Mouse (Mus musculus): ENCODE measurements around the gene Ccdc93. TPM values are rescaled to one million over a fixed set of nuclear protein-coding genes. Genes with fewer than 3 reads are reported as not detected.

The Ccdc93 gene
- polyA plus RNA-seq, 1 experiment = 0.06 TPM

DNA sequence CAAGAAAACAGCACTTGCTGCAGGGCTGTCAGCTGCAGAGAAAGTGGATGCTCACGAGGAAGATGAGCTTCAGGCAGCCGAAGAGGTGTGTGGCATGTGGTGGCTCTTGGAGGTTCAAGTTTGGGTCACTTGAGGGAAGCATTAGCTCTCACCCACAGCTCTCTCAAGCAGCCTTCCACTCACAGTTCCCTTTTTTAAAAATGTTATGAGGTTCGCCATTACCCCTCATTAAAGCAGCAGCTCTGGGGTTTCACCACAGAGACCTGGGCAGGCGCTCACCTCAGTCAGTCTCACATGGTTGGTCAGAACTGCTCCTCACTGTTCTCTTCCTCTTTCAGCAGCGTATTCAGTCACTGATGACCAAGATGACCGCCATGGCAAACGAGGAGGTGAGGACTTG lies 31.0 kb downstream of the Ccdc93 start:
- Histone ChIP-seq H3K9me3 (ENCODE audit: control insufficient read depth, low read length) (no peaks in the 10 kb centered on the region), H3K36me3 (ENCODE audit: control insufficient read depth) (peaks cover 26% of the 10 kb centered on the region), H3K27me3 (ENCODE audit: control insufficient read depth) (no peaks in the 10 kb centered on the region), H3K4me3 (replicated peaks) (no peak overlapping the region), H3K4me1 (ENCODE audit: control insufficient read depth) (no peaks in the 10 kb centered on the region)
- no peak for TF ChIP-seq GATA1 (IDR thresholded peaks at IDR 0.05; ENCODE audit: low read length)
- no peak for TF ChIP-seq TAL1 (IDR thresholded peaks at IDR 0.05; ENCODE audit: low read length)

DNA sequence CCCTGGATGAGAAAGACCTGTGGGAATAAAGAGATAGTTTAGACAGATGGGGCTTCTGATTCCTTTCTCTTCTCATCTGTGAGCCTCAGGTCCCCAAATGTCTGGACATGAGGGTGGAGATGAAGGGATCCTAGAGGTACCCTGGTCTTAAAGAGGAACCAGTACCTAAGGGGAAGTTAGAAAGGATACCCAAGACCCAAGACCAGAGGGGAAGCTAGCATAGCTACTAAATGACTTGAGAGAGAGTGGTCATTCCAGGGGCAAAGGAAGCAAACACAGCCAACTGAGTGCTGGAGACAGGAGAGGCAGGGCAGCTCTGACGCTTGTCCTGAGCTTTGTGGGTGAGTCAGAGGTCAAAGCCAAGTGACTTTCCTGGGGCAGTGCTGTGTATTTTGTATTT lies 31.8 kb downstream of the Ccdc93 start:
- no peak for TF ChIP-seq TAL1 (IDR thresholded peaks at IDR 0.05; ENCODE audit: low read length)
- TF ChIP-seq GATA1 (IDR thresholded peaks at IDR 0.05; ENCODE audit: low read length) = no peak
- H3K27me3 ChIP-seq (ENCODE audit: control insufficient read depth) = no peaks in the 10 kb centered on the region
- H3K9me3 ChIP-seq (ENCODE audit: control insufficient read depth, low read length) = no peaks in the 10 kb centered on the region
- H3K4me1 ChIP-seq (ENCODE audit: control insufficient read depth) = no peaks in the 10 kb centered on the region
- H3K36me3 ChIP-seq (ENCODE audit: control insufficient read depth) = peaks cover 30% of the 10 kb centered on the region
- no peak overlapping the region for H3K4me3 ChIP-seq (replicated peaks)

DNA sequence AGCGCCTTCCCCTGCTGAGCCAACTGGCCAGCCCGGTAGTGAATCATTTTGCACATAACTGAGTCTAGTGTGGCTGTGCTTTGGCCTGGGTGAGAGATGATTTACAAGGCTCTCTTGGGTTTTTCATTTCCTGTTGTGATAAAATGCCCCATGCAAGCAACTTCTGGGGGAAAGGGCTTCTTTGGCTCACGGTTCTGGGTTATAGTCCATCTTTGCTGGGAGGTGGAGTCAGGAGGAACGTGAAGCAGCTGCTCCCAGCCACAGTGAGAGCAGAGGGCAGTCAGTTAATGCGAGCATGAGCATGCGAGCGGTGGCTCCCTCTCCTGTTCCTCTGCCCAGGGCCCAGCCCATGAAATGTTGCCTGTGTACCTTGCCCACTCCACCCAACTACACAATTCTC lies 33.0 kb downstream of the Ccdc93 start:
- Histone ChIP-seq H3K4me1 (ENCODE audit: control insufficient read depth) (no peaks in the 10 kb centered on the region), H3K36me3 (ENCODE audit: control insufficient read depth) (peaks cover 34% of the 10 kb centered on the region), H3K27me3 (ENCODE audit: control insufficient read depth) (no peaks in the 10 kb centered on the region), H3K4me3 (replicated peaks) (no peak overlapping the region), H3K9me3 (ENCODE audit: control insufficient read depth, low read length) (no peaks in the 10 kb centered on the region)
- TF ChIP-seq GATA1 (IDR thresholded peaks at IDR 0.05; ENCODE audit: low read length) (no peak), TAL1 (IDR thresholded peaks at IDR 0.05; ENCODE audit: low read length) (no peak)

DNA sequence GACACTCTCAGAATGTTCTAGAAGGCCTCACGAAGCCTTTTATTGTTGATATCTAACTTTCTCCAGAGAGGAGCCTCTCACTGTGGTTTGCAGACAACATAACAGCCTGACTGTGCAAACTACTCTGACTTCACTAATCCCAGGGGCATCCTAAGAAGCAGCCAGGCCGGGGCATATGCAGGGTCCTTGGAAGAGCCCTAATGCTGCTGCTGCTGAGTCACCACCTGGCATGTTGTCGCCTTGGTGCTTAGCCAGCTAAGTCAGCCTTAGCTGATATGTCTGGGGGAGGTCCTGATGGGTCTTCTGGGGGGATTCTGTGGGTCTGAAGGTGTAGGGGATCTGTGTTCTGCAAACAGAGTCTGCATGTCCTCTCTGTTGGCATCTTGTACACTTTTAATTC lies 35.4 kb downstream of the Ccdc93 start:
- Histone ChIP-seq H3K9me3 (ENCODE audit: control insufficient read depth, low read length) (no peaks in the 10 kb centered on the region), H3K27me3 (ENCODE audit: control insufficient read depth) (no peaks in the 10 kb centered on the region), H3K4me1 (ENCODE audit: control insufficient read depth) (no peaks in the 10 kb centered on the region), H3K4me3 (replicated peaks) (no peak overlapping the region), H3K36me3 (ENCODE audit: control insufficient read depth) (peaks cover 36% of the 10 kb centered on the region)
- TF ChIP-seq GATA1 (IDR thresholded peaks at IDR 0.05; ENCODE audit: low read length) (no peak), TAL1 (IDR thresholded peaks at IDR 0.05; ENCODE audit: low read length) (no peak)

DNA sequence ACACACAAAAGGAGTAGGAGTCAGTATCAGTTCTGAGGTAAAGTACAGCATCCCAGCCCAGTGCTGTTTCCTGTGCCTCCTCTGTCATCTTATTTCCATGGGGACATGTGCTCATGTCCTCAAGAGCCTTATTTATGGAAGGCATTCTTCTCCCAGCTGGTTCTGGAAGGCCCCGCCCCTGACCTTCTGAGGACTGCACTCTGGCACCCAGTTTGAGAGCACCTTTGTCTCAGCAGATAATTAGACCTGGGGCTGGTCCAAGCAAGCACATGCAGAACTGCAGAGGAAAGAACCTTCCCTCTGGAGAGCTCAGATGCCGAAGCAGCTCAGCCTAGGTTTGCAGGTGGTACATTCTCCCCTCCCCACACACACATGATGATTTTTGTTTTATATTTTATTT lies 37.4 kb downstream of the Ccdc93 start:
- Histone ChIP-seq H3K4me3 (replicated peaks) (no peak overlapping the region), H3K4me1 (ENCODE audit: control insufficient read depth) (no peaks in the 10 kb centered on the region), H3K9me3 (ENCODE audit: control insufficient read depth, low read length) (no peaks in the 10 kb centered on the region), H3K27me3 (ENCODE audit: control insufficient read depth) (no peaks in the 10 kb centered on the region), H3K36me3 (ENCODE audit: control insufficient read depth) (peaks cover 21% of the 10 kb centered on the region)
- TF ChIP-seq TAL1 (IDR thresholded peaks at IDR 0.05; ENCODE audit: low read length) (no peak), GATA1 (IDR thresholded peaks at IDR 0.05; ENCODE audit: low read length) (no peak)

DNA sequence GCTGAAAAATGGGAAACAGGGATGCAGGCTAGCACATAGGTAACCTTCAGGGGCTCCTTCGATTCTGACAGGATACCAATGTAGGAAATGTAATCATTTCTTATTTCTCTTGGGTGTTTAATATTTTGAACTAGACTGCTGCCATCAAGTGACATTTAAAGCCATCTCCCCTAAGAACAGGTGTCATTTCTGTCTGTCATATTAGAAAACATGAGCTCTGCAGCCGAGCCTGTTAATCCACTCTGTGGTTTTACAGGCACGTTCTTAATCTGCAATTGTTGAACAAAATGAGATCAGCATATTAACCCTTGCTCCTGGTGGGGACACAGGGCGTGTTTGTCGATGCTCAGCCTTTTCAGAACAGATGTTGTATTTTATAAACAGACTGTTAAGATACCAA lies 40.7 kb downstream of the Ccdc93 start:
- Histone ChIP-seq H3K4me3 (replicated peaks) (no peak overlapping the region), H3K9me3 (ENCODE audit: control insufficient read depth, low read length) (no peaks in the 10 kb centered on the region), H3K36me3 (ENCODE audit: control insufficient read depth) (peaks cover 21% of the 10 kb centered on the region)

DNA sequence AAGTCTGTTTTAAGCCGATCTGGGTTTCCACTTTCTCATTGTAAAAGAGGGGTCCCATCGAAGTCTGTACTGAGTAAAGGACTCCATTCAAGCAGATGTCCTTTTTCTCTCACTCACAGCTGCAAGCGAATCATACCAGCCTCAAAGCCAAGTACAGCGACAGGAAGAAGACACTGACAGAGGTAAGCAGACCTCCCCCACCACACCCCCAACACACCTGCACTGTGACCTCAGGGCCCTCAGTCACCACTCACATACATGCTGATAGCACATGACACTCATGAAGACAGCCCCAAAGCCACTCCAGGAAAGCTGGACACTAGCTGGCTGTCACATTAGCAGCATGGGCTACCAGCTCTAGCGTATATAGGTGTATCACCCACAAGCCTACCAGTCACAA lies 46.9 kb downstream of the Ccdc93 start:
- no peak overlapping the region for H3K4me3 ChIP-seq (replicated peaks)
- no peaks in the 10 kb centered on the region for H3K27me3 ChIP-seq (ENCODE audit: control insufficient read depth)
- TF ChIP-seq TAL1 (IDR thresholded peaks at IDR 0.05; ENCODE audit: low read length) (no peak), GATA1 (IDR thresholded peaks at IDR 0.05; ENCODE audit: low read length) (no peak)
- no peaks in the 10 kb centered on the region for H3K4me1 ChIP-seq (ENCODE audit: control insufficient read depth)
- H3K36me3 ChIP-seq (ENCODE audit: control insufficient read depth) = peaks cover 53% of the 10 kb centered on the region
- no peaks in the 10 kb centered on the region for H3K9me3 ChIP-seq (ENCODE audit: control insufficient read depth, low read length)

More for the DNA sequence above, 40.7 kb downstream of the Ccdc93 start:
- Histone ChIP-seq H3K4me1 (ENCODE audit: control insufficient read depth) (no peaks in the 10 kb centered on the region), H3K27me3 (ENCODE audit: control insufficient read depth) (no peaks in the 10 kb centered on the region)
- no peak for TF ChIP-seq GATA1 (IDR thresholded peaks at IDR 0.05; ENCODE audit: low read length)
- no peak for TF ChIP-seq TAL1 (IDR thresholded peaks at IDR 0.05; ENCODE audit: low read length)

DNA sequence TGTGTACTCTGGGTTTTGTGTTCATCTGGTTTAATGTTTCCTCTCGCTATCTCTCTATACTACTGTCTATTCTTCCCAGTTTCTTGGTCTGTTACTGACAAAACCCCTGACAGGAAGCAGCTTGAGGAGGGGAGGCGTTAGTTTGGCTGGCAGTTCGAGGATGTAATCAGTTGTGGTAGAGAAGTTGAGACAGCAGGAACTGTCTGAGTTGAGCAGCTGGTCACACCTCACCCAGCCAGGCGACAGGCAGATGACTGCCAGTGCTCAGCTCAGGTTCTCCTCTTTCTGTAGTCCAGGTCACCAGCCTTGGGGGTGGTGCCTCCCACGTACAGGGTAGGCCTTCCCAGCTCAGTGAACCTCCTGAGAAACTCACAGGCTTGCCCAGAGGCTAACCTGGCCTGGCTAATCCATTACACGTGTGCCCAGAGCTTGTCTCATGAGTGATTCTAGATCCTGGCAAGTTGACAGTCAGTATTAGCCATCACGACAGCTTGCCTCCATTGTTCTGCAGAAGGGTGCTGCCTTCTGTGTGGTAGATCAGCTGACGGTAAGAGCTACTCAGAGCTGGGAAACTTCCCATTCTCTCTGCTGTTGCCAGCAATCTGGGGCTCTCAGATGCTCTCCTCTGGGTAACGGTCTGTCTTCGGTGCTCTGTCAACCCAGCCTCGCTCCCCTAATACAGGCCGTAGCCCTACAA lies 47.6 kb downstream of the Ccdc93 start:
- Histone ChIP-seq H3K36me3 (ENCODE audit: control insufficient read depth) (peaks cover 57% of the 10 kb centered on the region), H3K9me3 (ENCODE audit: control insufficient read depth, low read length) (no peaks in the 10 kb centered on the region), H3K4me1 (ENCODE audit: control insufficient read depth) (no peaks in the 10 kb centered on the region), H3K27me3 (ENCODE audit: control insufficient read depth) (no peaks in the 10 kb centered on the region), H3K4me3 (replicated peaks) (no peak overlapping the region)
- no peak for TF ChIP-seq TAL1 (IDR thresholded peaks at IDR 0.05; ENCODE audit: low read length)
- no peak for TF ChIP-seq GATA1 (IDR thresholded peaks at IDR 0.05; ENCODE audit: low read length)

DNA sequence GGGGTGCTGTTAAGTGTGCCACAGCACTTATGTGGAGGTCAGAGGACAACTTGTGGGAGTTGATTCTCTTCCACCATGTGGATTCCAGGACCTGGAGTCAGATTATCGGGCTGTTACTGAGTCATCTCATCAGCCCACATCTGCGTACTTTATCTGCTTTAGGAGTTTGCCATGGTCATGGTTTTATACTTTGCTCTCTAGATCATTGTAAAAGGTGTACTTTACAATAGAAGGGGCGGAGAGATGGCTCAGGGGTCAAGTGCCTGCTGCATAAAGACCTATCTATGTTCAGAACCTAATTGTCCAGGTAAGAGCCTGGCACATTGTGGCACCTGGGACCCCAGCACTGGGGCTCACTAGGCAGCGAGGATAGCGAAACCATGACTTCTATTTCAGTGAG lies 48.6 kb downstream of the Ccdc93 start:
- H3K4me3 ChIP-seq (replicated peaks) = no peak overlapping the region
- H3K27me3 ChIP-seq (ENCODE audit: control insufficient read depth) = no peaks in the 10 kb centered on the region
- H3K36me3 ChIP-seq (ENCODE audit: control insufficient read depth) = peaks cover 57% of the 10 kb centered on the region
- H3K4me1 ChIP-seq (ENCODE audit: control insufficient read depth) = no peaks in the 10 kb centered on the region
- H3K9me3 ChIP-seq (ENCODE audit: control insufficient read depth, low read length) = no peaks in the 10 kb centered on the region
- TF ChIP-seq TAL1 (IDR thresholded peaks at IDR 0.05; ENCODE audit: low read length) (no peak), GATA1 (IDR thresholded peaks at IDR 0.05; ENCODE audit: low read length) (no peak)

DNA sequence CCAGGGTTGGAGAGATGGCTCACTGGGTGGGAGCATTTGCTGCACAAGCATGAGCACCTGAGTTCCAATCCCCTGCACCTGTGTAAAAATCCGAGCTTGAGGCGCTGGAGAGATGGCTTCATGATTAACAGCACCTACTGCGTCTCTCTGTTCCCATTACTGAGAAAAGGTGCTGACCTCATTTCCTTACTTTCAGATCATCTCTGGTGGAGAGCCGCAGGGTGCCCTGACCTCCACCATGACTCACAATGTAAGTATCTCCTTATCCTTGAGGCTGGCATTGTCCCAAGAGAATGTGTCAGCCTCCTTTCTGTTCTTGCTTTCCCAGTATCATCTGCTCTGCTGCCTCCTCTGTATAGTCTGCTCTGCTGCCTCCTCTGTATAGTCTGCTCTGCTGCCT lies 52.2 kb downstream of the Ccdc93 start:
- no peaks in the 10 kb centered on the region for H3K4me1 ChIP-seq (ENCODE audit: control insufficient read depth)
- H3K9me3 ChIP-seq (ENCODE audit: control insufficient read depth, low read length) = no peaks in the 10 kb centered on the region
- H3K4me3 ChIP-seq (replicated peaks) = no peak overlapping the region
- TF ChIP-seq TAL1 (IDR thresholded peaks at IDR 0.05; ENCODE audit: low read length) = no peak
- no peak for TF ChIP-seq GATA1 (IDR thresholded peaks at IDR 0.05; ENCODE audit: low read length)
- H3K36me3 ChIP-seq (ENCODE audit: control insufficient read depth) = peaks cover 52% of the 10 kb centered on the region
- H3K27me3 ChIP-seq (ENCODE audit: control insufficient read depth) = no peaks in the 10 kb centered on the region
